Mouse (Mus musculus): ENCODE measurements around the gene Rufy2. TPM values are rescaled to one million over a fixed set of nuclear protein-coding genes. Genes with fewer than 3 reads are reported as not detected.

Rufy2 gene
- 22.7 and 27.1 TPM in 2 replicates for polyA plus RNA-seq (2014; fragmentation: Nextera tagmentation; extraction: Ambion mirVana)

GRCm38 (mm10) chr10:62980039-62980954 is at the start of gene Rufy2:
Gene Rufy2, plus strand, starts transcription at chr10:62980223.
- Histone ChIP-seq H3K4me2 (ENCODE audit: low read depth, low read length, severe bottlenecking) (peak within 1 kb of the TSS; percentile 60), H3K9me3 (ENCODE audit: control insufficient read depth, low read length) (no peaks in the 10 kb centered on the region), H3K27me3 (ENCODE audit: control insufficient read depth, insufficient read depth, low read length) (no peaks in the 10 kb centered on the region), H3K9ac (ENCODE audit: low read length) (peak within 1 kb of the TSS; percentile 93), H3K4me3 (ENCODE audit: low read depth, low read length) (peak within 1 kb of the TSS; percentile 92), H3K36me3 (ENCODE audit: control insufficient read depth, insufficient read depth, low read length) (peaks cover 2% of the 10 kb centered on the region; the same call in 1 of the 2 replicates), H3K4me1 (replicated peaks; ENCODE audit: control insufficient read depth, insufficient read depth, low read length) (no peaks in the 10 kb centered on the region), H3K27ac (ENCODE audit: low read depth, low read length) (peak within 1 kb of the TSS; percentile 50)
- ATAC-seq (replicated peaks; ENCODE audit: low FRiP score) (peak; percentile 94), DNase-seq (ENCODE audit: low spot score) (peak; percentile 94)
- WGBS, result under 1% methylated on average over 71 of the region's 77 CpGs

GRCm38 (mm10) chr10:62932381-62932780 is 47.6 kb upstream of the Rufy2 start:
- Histone ChIP-seq H3K27ac (ENCODE audit: low read depth, low read length) (no peak overlapping the region), H3K9me3 (ENCODE audit: control insufficient read depth, low read length) (no peaks in the 10 kb centered on the region), H3K9ac (ENCODE audit: low read length) (no peak overlapping the region), H3K27me3 (ENCODE audit: control insufficient read depth, insufficient read depth, low read length) (no peaks in the 10 kb centered on the region), H3K4me1 (replicated peaks; ENCODE audit: control insufficient read depth, insufficient read depth, low read length) (no peaks in the 10 kb centered on the region), H3K4me2 (ENCODE audit: low read depth, low read length, severe bottlenecking) (no peak overlapping the region), H3K36me3 (ENCODE audit: control insufficient read depth, insufficient read depth, low read length) (no peaks in the 10 kb centered on the region; the same call in 1 of the 2 replicates), H3K4me3 (ENCODE audit: low read depth, low read length) (no peak overlapping the region)
- 95% methylated on average over 1 of the region's 1 CpGs for WGBS
- ATAC-seq (replicated peaks; ENCODE audit: low FRiP score) (no peak), DNase-seq (ENCODE audit: low spot score) (no peak)

- no peaks in the 10 kb centered on the region; the same call in 1 of the 2 replicates for H3K36me3 ChIP-seq (ENCODE audit: control insufficient read depth, insufficient read depth, low read length)
- H3K4me1 ChIP-seq (replicated peaks; ENCODE audit: control insufficient read depth, insufficient read depth, low read length), result 0 out of 2 replicates have a peak, but pooled peaks cover 2% of the 10 kb centered on the region
- H3K27ac ChIP-seq (ENCODE audit: low read depth, low read length), result no peak overlapping the region
- no peak overlapping the region for H3K4me2 ChIP-seq (ENCODE audit: low read depth, low read length, severe bottlenecking)
- H3K9ac ChIP-seq (ENCODE audit: low read length), result no peak overlapping the region
- H3K27me3 ChIP-seq (ENCODE audit: control insufficient read depth, insufficient read depth, low read length), result no peaks in the 10 kb centered on the region
- DNase-seq (ENCODE audit: low spot score), result no peak
- H3K9me3 ChIP-seq (ENCODE audit: control insufficient read depth, low read length), result no peaks in the 10 kb centered on the region
- WGBS, result 88% methylated on average over 10 of the region's 10 CpGs
- no peak for ATAC-seq (replicated peaks; ENCODE audit: low FRiP score)
- no peak overlapping the region for H3K4me3 ChIP-seq (ENCODE audit: low read depth, low read length)
These were observed 34.9 kb upstream of the Rufy2 start for GRCm38 (mm10) chr10:62944975-62945580.

- H3K36me3 ChIP-seq (ENCODE audit: control insufficient read depth, insufficient read depth, low read length), result no peaks in the 10 kb centered on the region; the same call in 1 of the 2 replicates
- peak; percentile 94 for ATAC-seq (replicated peaks; ENCODE audit: low FRiP score)
These were observed 33.1 kb upstream of the Rufy2 start, which contains the start of gene Dna2 for GRCm38 (mm10) chr10:62946738-62947471. Gene Dna2, plus strand, starts transcription at chr10:62947026.

GRCm38 (mm10) chr10:62948551-62948950 is 31.5 kb upstream of the Rufy2 start:
- DNase-seq (ENCODE audit: low spot score), result no peak
- H3K27me3 ChIP-seq (ENCODE audit: control insufficient read depth, insufficient read depth, low read length), result no peaks in the 10 kb centered on the region
- H3K9ac ChIP-seq (ENCODE audit: low read length), result no peak overlapping the region
- ATAC-seq (replicated peaks; ENCODE audit: low FRiP score), result no peak
- 0 out of 2 replicates have a peak, but pooled peaks cover 2% of the 10 kb centered on the region for H3K4me1 ChIP-seq (replicated peaks; ENCODE audit: control insufficient read depth, insufficient read depth, low read length)
- no peak overlapping the region for H3K27ac ChIP-seq (ENCODE audit: low read depth, low read length)
- H3K9me3 ChIP-seq (ENCODE audit: control insufficient read depth, low read length), result no peaks in the 10 kb centered on the region
- 95% methylated on average over 7 of the region's 7 CpGs for WGBS
- H3K4me2 ChIP-seq (ENCODE audit: low read depth, low read length, severe bottlenecking), result no peak overlapping the region
- H3K36me3 ChIP-seq (ENCODE audit: control insufficient read depth, insufficient read depth, low read length), result peaks cover 3% of the 10 kb centered on the region; the same call in 1 of the 2 replicates
- no peak overlapping the region for H3K4me3 ChIP-seq (ENCODE audit: low read depth, low read length)

More at GRCm38 (mm10) chr10:62946738-62947471, 33.1 kb upstream of the Rufy2 start, which contains the start of gene Dna2:
- H3K4me3 ChIP-seq (ENCODE audit: low read depth, low read length), result peak within 1 kb of the TSS; percentile 66
- 0 out of 2 replicates have a peak, but pooled peaks cover 2% of the 10 kb centered on the region for H3K4me1 ChIP-seq (replicated peaks; ENCODE audit: control insufficient read depth, insufficient read depth, low read length)
- 0% methylated on average over 63 of the region's 68 CpGs for WGBS
- H3K4me2 ChIP-seq (ENCODE audit: low read depth, low read length, severe bottlenecking), result peak within 1 kb of the TSS; percentile 83
- H3K27me3 ChIP-seq (ENCODE audit: control insufficient read depth, insufficient read depth, low read length), result no peaks in the 10 kb centered on the region
- H3K9ac ChIP-seq (ENCODE audit: low read length), result peak within 1 kb of the TSS; percentile 89
- peak; percentile 90 for DNase-seq (ENCODE audit: low spot score)
- no peaks in the 10 kb centered on the region for H3K9me3 ChIP-seq (ENCODE audit: control insufficient read depth, low read length)
- H3K27ac ChIP-seq (ENCODE audit: low read depth, low read length), result peak within 1 kb of the TSS; percentile 90

- Histone ChIP-seq H3K4me3 (ENCODE audit: low read depth, low read length) (no peak overlapping the region), H3K36me3 (ENCODE audit: control insufficient read depth, insufficient read depth, low read length) (peaks cover 19% of the 10 kb centered on the region), H3K4me2 (ENCODE audit: low read depth, low read length, severe bottlenecking) (no peak overlapping the region), H3K27me3 (ENCODE audit: control insufficient read depth, insufficient read depth, low read length) (no peaks in the 10 kb centered on the region), H3K9me3 (ENCODE audit: control insufficient read depth, low read length) (no peaks in the 10 kb centered on the region), H3K4me1 (replicated peaks; ENCODE audit: control insufficient read depth, insufficient read depth, low read length) (no peaks in the 10 kb centered on the region), H3K9ac (ENCODE audit: low read length) (no peak overlapping the region), H3K27ac (ENCODE audit: low read depth, low read length) (no peak overlapping the region)
- DNase-seq (ENCODE audit: low spot score) (no peak), ATAC-seq (replicated peaks; ENCODE audit: low FRiP score) (no peak)
- 98% methylated on average over 7 of the region's 7 CpGs for WGBS
These were observed 16.1 kb upstream of the Rufy2 start for GRCm38 (mm10) chr10:62963956-62964355.

GRCm38 (mm10) chr10:62965796-62966195 is 14.2 kb upstream of the Rufy2 start:
- no peaks in the 10 kb centered on the region for H3K4me1 ChIP-seq (replicated peaks; ENCODE audit: control insufficient read depth, insufficient read depth, low read length)
- no peak overlapping the region for H3K4me3 ChIP-seq (ENCODE audit: low read depth, low read length)
- H3K27ac ChIP-seq (ENCODE audit: low read depth, low read length), result no peak overlapping the region
- H3K36me3 ChIP-seq (ENCODE audit: control insufficient read depth, insufficient read depth, low read length), result peaks cover 17% of the 10 kb centered on the region
- H3K9ac ChIP-seq (ENCODE audit: low read length), result no peak overlapping the region
- no peak for DNase-seq (ENCODE audit: low spot score)
- no peak overlapping the region for H3K4me2 ChIP-seq (ENCODE audit: low read depth, low read length, severe bottlenecking)
- WGBS, result 96% methylated on average over 11 of the region's 11 CpGs
- H3K27me3 ChIP-seq (ENCODE audit: control insufficient read depth, insufficient read depth, low read length), result no peaks in the 10 kb centered on the region
- no peak for ATAC-seq (replicated peaks; ENCODE audit: low FRiP score)
- no peaks in the 10 kb centered on the region for H3K9me3 ChIP-seq (ENCODE audit: control insufficient read depth, low read length)

- ATAC-seq (replicated peaks; ENCODE audit: low FRiP score) (no peak), DNase-seq (ENCODE audit: low spot score) (no peak)
- Histone ChIP-seq H3K36me3 (ENCODE audit: control insufficient read depth, insufficient read depth, low read length) (peaks cover 17% of the 10 kb centered on the region), H3K4me1 (replicated peaks; ENCODE audit: control insufficient read depth, insufficient read depth, low read length) (no peaks in the 10 kb centered on the region), H3K27me3 (ENCODE audit: control insufficient read depth, insufficient read depth, low read length) (no peaks in the 10 kb centered on the region), H3K9ac (ENCODE audit: low read length) (no peak overlapping the region), H3K9me3 (ENCODE audit: control insufficient read depth, low read length) (no peaks in the 10 kb centered on the region), H3K27ac (ENCODE audit: low read depth, low read length) (no peak overlapping the region), H3K4me2 (ENCODE audit: low read depth, low read length, severe bottlenecking) (no peak overlapping the region), H3K4me3 (ENCODE audit: low read depth, low read length) (no peak overlapping the region)
- WGBS, result 95% methylated on average over 15 of the region's 15 CpGs
These were observed 13.7 kb upstream of the Rufy2 start for GRCm38 (mm10) chr10:62966291-62966690.

All from forebrain, embryonic 11.5 days (tissue).